Mouse (Mus musculus): ENCODE results near the gene Vmn2r10.
"Not testable (repeated sequence)": the region's sequence is repeated elsewhere in the genome, so short reads cannot be mapped to it uniquely, and the experiment has no call there.

The Vmn2r10 gene

DNA sequence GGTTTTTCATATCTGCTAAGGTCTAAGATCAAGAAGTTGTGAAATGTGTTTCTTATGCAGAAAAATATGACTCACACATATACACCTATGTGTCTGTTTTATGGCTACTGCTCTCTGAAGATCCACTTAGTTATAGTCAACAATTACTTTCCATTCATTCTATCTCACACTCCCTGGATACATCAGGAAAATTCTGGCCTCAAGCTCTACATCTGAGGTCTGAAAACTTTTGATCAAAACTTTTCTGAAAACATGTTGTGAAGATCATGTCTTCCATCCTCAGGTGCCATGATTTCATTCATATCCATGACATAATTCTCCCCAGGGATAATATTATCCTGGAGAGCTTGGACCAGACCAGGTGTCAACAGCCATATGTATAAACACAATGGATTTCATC, at the start of gene Vmn2r10:
Gene Vmn2r10 (minus strand): TSS at position 101 of the 400 bp plus-strand sequence.
- DNase-seq (ENCODE audit: low read depth, low spot score) = not testable (repeated sequence)

GRCm38 (mm10) chr5:109055286-109055685, 49.0 kb upstream of the Vmn2r10 start:
- no peak for DNase-seq (ENCODE audit: low read depth, low spot score)

DNA sequence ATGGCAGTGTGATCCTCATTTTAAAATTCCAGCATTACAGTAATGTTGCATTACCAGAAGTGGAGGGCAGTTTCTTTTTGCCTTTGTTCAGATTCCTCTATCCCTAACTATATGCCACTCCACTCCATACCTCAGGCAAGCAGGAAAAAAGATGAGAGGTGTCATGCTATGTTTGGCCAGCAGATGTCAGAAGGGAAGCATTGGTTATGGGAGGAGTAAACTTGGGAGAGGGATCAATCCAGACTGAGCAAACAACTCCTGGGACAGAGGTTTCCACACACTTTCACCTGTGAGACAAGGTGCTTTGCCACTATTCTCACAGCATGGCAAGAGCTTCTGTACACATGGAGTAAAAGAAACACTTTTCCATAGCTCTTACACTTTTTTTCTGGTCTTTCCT, 26.3 kb upstream of the Vmn2r10 start:
- no peak for DNase-seq (ENCODE audit: low read depth, low spot score)

GRCm38 (mm10) chr5:108988924-108989323, 17.4 kb downstream of the Vmn2r10 start:
- DNase-seq (ENCODE audit: low read depth, low spot score) = no peak

Data from c-Kit-negative CD71-positive TER-119-positive erythroid progenitor cells, embryonic 14.5 days (primary cell).